Mouse (Mus musculus): ENCODE measurements around the gene Shmt1.

DNA sequence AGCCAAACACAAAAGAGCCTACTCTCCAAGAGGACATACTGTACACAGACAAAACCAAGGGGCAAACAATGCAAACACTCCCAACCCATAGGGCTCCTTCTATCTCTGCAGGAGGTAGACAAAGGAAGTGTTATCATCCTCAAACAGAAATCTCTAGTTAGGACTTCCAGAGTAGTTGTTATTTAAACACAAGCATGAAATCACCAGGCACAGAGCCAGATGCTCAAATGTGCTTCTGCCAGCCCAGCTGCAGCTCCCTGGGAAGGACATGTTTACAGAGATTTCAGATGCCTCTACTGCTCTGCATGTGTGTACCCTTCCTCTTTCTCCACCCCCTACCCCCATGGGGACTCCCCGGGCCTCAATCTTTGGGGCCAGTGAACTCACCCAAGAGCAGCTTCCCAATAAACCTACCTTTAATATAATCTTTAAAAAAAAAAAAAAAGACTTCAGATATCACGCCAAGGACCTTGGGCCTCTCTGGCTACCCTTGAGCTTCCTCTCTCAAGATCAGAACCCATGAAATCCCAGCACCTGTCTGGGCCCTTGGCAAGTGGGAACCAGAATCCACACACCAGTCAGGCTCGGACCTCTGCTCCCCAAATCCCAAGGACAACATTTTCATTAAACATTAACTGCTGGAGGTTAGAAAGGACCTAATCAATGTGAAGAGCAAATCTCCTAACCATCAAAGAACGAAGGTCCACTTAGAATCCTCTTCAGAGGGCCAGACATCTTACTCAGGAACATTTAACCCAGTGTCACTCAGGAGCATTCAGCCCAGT lies 3.0 kb downstream of the Shmt1 start:
- TF ChIP-seq POLR2A (IDR thresholded peaks at IDR 0.05; ENCODE audit: extremely low read depth, insufficient read depth, low read length) (no peak), CTCF (IDR thresholded peaks at IDR 0.05; ENCODE audit: extremely low read depth, insufficient read depth, low read length) (no peak)
